Mouse (Mus musculus) E14TG2a.4 (cell line): ENCODE measurements around the gene Tex52.

Experiments
- CTCF ChIP-seq: conservative IDR thresholded peaks from 2 replicates; pipeline ENCODE4 v1.5.1; 2014; ENCODE audit warnings: low read length
- NANOG ChIP-seq: IDR thresholded peaks from 2 replicates; pipeline ENCODE4 v1.6.1; 2014; ENCODE audit warnings: borderline replicate concordance, low read length, mixed read lengths

GRCm38 (mm10) chr6:128381254-128381653 lies 6.0 kb downstream of the Tex52 start:
- TF ChIP-seq CTCF = no peak
- TF ChIP-seq NANOG = no peak
